Mouse (Mus musculus) retina, postnatal 7 days (tissue): ENCODE measurements around the gene Itgb1bp2.

Experiments
- DNase-seq: peaks from one replicate; pipeline ENCODE4 v3.0.0-alpha.2; 2012; ENCODE audit warnings: low read depth, low spot score

The Itgb1bp2 gene

GRCm38 (mm10) chrX:101448886-101449475 is at the start of gene Itgb1bp2:
Gene Itgb1bp2, plus strand, starts transcription at chrX:101449088.
- no peak for DNase-seq

GRCm38 (mm10) chrX:101418946-101419724 is 29.8 kb upstream of the Itgb1bp2 start:
- DNase-seq, result peak; percentile 24

GRCm38 (mm10) chrX:101419725-101420699 is 28.9 kb upstream of the Itgb1bp2 start:
- peak; percentile 75 for DNase-seq

GRCm38 (mm10) chrX:101420700-101421095 is 28.2 kb upstream of the Itgb1bp2 start, which contains the start of gene Zmym3:
Gene Zmym3, minus strand, starts transcription at chrX:101420849.
- DNase-seq, result no peak

GRCm38 (mm10) chrX:101423462-101423861 is 25.4 kb upstream of the Itgb1bp2 start:
- no peak for DNase-seq

- no peak for DNase-seq
Measured at GRCm38 (mm10) chrX:101427774-101428173, 21.1 kb upstream of the Itgb1bp2 start.

GRCm38 (mm10) chrX:101428785-101429141 is 20.1 kb upstream of the Itgb1bp2 start:
- DNase-seq, result peak; percentile 8

GRCm38 (mm10) chrX:101429142-101429949 is 19.5 kb upstream of the Itgb1bp2 start, which contains the start of gene Nono:
Gene Nono, plus strand, starts transcription at chrX:101429318.
- DNase-seq, result peak; percentile 92

- no peak for DNase-seq
Measured at GRCm38 (mm10) chrX:101429976-101430375, 18.9 kb upstream of the Itgb1bp2 start.

GRCm38 (mm10) chrX:101451147-101451546 is 2.3 kb downstream of the Itgb1bp2 start:
- DNase-seq, result no peak

GRCm38 (mm10) chrX:101451591-101451990 is 2.7 kb downstream of the Itgb1bp2 start:
- no peak for DNase-seq

GRCm38 (mm10) chrX:101472202-101472601 is 23.3 kb downstream of the Itgb1bp2 start:
- no peak for DNase-seq

- no peak for DNase-seq
Measured at GRCm38 (mm10) chrX:101481604-101482350, 32.9 kb downstream of the Itgb1bp2 start.

- DNase-seq, result peak; percentile 27
Measured at GRCm38 (mm10) chrX:101486487-101487152, 37.7 kb downstream of the Itgb1bp2 start.
